Mouse (Mus musculus) cerebellum, adult 11 months (tissue): ENCODE results near the gene Krt20.

Experiments used
- DNase-seq: peaks from one replicate; pipeline ENCODE4 v3.0.0; 2022

Krt20 gene

DNA sequence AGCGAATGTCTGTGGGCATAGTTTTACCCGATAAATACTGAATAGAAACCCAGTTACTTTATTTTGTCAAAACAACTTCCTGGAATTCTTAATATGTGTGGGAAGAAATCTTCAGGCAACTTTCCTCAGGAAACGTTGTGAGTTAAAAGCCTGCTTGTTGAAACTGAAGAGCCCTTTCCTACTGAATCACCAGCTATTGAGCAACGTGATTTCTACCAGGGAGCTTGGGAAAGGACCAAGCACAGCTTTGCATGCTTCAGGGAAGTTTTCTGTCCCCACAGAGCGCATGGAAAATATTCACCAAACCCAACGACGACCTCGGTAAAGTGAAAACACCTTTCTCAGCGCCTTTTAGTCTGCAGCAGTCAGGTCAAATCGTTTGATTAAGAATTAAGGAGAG is 31.8 kb downstream of the Krt20 start:
- DNase-seq: no peak

DNA sequence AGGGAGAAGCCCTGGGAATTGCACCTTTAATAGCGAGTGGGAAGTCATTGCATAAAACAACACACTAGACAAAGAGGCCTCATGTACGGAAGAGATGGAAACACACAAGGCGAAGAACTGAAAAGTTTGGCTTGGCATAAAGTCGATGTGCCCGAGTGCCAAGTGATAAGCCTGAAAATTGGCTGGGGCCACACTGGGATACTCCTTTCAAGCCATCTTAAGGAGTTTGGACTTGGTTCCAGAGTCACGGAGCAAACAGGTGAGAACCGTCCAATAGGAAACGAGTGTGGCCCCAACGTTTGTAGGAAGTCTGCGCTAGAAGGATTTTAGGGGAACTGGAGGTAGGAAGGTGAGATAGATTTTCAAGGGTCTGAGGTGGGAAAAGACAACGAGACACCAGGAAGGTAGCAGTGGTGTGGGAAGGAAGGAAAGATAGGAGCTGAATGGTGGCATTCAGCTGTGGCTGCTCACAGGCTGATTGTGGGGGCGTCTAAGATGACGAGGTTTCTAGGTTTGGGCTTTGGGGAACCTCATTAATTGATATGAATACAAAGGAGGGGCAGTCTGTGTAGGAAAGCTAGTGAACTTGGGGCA is 37.9 kb downstream of the Krt20 start:
- no peak for DNase-seq

DNA sequence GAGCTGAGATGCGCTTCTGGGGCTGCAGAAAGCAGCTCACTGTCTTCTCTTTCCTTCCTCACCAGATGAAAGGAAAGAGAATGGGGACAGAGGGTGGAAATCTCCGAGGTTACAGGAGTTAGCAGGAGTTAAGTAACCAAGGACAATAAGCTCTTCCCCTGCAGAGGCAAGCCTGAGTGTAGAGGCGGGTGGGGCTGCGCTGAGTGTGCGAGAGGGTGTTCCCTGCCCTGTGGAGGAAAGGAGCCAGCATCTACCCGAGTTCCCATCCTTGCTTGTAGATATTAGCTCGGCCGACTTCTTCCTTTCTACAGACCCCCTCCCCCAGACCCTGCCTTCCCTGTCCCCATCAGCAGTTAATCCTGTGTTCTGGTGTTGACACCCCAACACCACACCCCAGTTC is 39.1 kb downstream of the Krt20 start:
- DNase-seq: no peak

DNA sequence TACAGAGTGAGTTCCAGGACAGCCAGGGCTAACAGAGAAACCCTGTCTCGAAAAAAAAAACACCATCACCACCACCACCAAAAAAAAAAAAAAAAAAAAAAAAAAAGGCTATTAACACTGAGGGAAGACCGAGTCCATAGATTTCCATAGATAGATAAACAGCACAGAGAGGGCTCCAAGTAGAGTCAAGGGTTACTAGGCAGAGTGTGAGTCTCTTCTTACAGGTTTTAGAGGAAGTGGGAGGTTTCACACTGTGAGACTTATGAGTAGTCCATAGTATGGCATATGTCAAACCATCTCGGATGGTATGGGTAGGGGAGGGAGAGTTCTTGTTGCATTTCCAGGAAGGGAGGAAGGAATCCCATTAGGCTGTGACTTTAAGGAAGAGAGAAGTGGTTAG is 39.9 kb downstream of the Krt20 start:
- no peak for DNase-seq

DNA sequence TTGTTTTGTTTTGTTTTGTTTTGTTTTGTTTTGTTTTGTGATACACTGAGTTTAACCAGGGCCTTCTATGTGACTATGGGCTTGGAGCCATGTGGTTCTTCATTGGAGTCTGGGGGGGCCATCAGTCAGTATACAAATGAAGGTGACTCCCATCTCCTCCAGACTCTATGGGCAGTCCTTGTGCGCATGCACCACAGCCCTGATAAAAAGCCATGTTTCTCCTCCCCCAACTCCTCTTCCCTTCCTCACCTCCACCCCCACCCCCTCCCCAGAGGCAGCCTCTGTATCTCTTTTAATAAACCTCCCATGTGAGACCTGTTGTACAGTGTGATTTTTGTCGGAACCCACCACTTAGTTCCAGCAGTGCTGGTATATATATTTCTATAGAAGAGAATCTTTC is 41.3 kb downstream of the Krt20 start:
- DNase-seq: no peak

DNA sequence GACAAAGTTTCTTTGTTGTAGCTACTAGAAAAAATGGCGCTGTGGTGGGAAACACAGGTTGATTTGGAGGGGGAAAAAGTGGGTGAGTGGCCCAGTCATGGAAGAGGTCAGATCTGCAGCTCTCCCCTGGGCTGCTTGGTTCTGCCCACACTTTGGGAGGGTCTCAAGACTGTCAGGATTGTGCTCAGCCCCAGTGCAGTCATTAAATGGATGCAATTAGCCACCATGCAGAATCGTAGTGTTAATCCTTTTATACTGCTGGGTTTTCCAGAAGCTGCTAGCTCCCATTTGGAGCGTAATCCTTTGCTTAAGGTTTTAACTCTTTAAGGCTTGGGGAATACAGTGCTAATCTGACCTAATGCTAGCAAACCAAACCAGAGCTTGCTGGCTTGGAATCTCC is 41.9 kb downstream of the Krt20 start:
- DNase-seq: no peak

DNA sequence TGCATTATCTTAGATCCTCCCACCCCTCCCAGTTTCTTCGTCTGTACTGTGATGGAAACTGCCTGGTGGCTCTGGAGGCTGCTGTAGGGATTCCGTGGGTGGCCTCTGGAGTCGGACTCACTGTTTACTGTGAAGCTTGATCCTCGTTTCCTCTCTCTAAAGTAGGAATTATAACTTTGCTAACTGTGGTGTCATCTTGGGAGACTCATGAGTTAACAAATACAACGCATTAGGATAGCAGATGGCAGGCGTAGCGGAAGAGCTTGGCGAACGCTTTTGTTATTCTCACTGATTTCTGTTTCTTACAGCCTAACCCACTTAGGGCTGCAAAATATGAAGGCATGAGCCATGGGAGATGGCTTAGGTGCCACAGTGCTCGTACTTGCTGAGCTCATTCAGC is 45.5 kb downstream of the Krt20 start:
- no peak for DNase-seq

DNA sequence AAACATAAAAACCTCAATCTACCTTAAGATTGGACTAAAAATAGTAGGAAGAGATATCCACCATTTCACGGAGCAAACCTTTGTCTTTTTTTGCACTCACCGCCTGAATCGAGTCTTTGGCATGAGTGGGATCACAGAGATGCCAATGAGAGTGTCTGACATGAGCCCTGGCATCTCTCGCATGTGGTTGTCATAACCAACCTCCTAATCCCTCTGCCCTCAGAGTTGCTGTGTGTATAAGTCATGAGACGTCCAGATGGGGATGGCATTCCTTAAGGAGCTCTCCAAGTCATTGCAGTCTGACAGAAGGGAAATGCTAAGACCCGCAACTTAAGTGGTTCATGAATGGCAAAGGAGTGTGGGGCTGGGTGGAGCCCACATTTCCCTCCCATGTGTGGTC is 46.6 kb downstream of the Krt20 start:
- DNase-seq: no peak

DNA sequence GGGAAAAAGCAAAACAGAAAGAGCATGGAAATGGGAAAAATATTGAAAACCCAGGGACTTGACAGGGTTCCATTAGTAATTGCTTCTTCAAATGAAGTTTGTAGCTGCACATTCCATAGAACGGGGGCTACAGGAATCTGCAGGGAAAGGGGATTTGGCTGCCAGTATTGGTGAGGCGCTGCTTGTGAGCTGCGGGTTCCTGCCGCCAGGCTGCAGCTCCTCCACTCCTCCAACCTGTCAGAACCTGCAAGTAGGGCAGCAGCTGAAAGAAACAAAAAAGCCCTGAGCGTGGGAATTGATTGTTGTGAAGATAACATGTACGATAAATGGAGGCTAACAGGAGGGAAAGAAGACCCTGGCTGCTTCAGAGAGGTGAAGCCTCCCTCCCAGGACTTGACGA is 47.1 kb downstream of the Krt20 start:
- DNase-seq: no peak

DNA sequence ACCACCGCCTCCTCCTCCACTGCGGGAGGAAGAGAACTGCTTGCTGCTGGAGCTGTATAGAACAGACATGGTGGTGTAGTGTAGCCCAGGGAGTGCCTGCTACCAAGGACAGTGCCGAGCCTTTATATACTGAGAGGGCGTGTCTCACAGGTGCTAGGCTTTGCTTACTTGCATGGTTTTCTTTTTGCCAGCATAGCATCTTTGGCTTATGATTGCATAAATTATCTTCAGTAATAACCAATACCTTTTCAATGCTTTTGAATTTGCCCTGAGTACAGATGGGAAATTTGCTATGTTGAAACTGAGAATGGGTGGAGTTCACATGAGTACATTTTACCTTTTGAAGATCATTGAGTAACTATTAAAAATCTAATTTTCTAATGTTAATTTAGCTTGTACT is 48.7 kb downstream of the Krt20 start, which contains the start of gene Krt10:
TSS of gene Krt10 (minus strand) at position 101 of the 400 bp plus-strand sequence.
- DNase-seq: no peak

DNA sequence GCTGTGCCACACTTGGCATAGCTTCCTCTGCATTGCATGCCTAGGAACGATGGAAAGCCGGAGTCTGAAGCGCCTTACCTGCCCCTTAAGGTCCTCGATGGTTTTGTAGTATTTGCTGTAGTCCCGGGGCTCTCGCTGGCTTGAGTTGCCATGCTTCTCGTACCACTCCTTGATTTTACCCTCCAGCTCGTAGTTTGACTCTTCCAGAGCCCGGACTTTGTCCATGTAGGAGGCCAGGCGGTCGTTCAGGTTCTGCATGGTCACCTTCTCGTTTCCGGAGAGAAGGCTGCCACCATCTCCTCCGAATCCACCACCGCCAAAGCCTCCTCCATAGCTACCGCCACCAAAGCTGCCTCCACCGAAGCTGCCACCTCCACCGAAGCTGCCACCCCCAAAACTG is 49.3 kb downstream of the Krt20 start:
- no peak for DNase-seq

DNA sequence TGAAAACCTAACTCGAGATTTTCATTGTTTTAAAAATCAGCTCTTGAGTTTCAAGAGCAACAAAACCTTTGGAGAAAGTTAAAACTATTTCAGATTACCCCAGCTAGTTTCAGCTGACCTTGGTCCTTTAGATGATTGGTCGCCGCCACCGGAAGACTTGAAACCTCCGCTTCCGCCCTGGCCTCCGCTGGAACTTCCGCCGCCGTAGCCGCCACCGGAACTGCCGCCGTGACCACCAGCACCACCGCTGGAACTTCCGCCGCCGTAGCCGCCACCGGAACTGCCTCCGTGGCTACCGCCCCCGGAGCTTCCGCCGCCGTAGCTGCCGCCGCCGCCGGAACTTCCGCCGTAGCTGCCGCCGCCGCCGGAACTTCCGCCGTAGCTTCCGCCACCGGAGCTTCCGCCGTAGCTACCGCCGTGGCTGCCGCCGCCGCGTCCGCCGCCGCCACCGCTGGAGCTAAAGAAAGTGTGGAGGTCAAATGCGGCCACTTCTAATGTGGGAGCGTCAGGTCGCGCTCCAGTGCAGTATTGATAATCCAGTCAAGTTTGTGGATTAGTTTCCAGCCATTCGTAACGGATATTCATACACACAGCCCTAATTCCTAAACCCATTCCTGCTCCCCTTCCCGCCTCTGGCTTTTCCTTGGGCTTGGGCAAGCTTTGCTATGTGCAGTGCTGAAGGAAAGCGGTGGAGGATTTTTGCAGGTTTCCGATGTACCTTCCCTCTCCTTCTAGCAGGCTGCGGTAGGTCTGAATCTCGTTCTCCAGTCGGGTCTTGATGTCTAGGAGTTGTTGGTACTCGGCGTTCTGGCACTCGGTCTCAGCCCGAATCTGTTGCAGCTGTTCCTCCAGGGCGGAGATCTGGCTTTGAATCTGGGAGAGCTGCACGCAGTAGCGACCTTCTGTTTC is 51.9 kb downstream of the Krt20 start:
- peak; percentile 89 for DNase-seq

DNA sequence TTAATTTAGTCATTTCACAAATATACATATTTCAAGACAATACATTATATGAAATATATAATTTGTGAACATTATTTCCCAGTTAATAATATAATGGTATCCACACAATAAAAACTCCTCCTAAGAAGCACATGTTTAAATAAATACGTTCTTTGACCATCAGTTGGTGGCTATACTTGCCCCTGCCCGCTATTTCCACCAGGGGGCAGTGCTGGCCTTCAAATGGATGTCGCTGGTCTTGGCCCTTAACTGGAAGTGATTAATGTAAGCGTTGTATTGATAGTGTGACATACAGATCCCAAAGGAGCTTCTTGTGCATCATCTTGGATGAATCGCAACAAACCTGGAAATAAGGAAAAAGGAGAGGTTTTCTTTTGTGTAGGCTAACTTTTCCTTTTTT is 58.4 kb downstream of the Krt20 start:
- peak; percentile 63 for DNase-seq
